Mouse (Mus musculus) heart, postnatal 0 days (tissue): Measurements from ENCODE around the gene Fbrsl1. TPM values are rescaled to one million over a fixed set of nuclear protein-coding genes. Genes with fewer than 3 reads are reported as not detected.

ENCODE experiments used
- ATAC-seq: fragments of 200-750 bp; cut with Nextera tagmentation; 2 replicates; pipeline ENCODE4 v1.8.0; 2017; ENCODE audit warnings: low read depth, moderate number of reproducible peaks, moderate library complexity; ENCODE audit not compliant: insufficient read depth
- DNase-seq: peaks from one replicate; pipeline ENCODE4 v3.0.0-alpha.2; 2016; ENCODE audit warnings: low spot score
- H3K27ac ChIP-seq: fragments of 300-500 bp; sonication (generic); 2 replicates; pipeline ENCODE4 v1.5.1; 2014; ENCODE audit warnings: low read depth, mild to moderate bottlenecking
- H3K27me3 ChIP-seq: fragments of 300-500 bp; sonication (generic); 2 replicates; pipeline ENCODE4 v1.6.1; 2014; ENCODE audit warnings: low read length, mixed read lengths; ENCODE audit not compliant: control insufficient read depth, insufficient read depth
- H3K36me3 ChIP-seq: fragments of 300-500 bp; sonication (generic); replicated peaks from 2 replicates; pipeline ENCODE4 v1.6.1; 2014; ENCODE audit warnings: low read length, mixed read lengths; ENCODE audit not compliant: control insufficient read depth, insufficient read depth
- H3K4me1 ChIP-seq: fragments of 300-500 bp; sonication (generic); 2 replicates; pipeline ENCODE4 v1.6.1; 2014; ENCODE audit warnings: antibody characterized with exemption; ENCODE audit not compliant: control insufficient read depth, insufficient read depth
- H3K4me2 ChIP-seq: fragments of 300-500 bp; sonication (generic); 2 replicates; pipeline ENCODE4 v1.6.1; 2014; ENCODE audit warnings: low read depth, mild to moderate bottlenecking, low read length, moderate library complexity
- H3K4me3 ChIP-seq: fragments of 300-500 bp; sonication (generic); 2 replicates; pipeline ENCODE4 v1.5.1; 2014; ENCODE audit warnings: low read depth, low read length
- H3K9ac ChIP-seq: fragments of 300-500 bp; sonication (generic); replicated peaks from 2 replicates; pipeline ENCODE4 v1.6.1; 2014; ENCODE audit warnings: low read depth, low read length, mixed read lengths
- H3K9me3 ChIP-seq: fragments of 300-500 bp; sonication (generic); replicated peaks from 2 replicates; pipeline ENCODE4 v1.6.1; 2016; ENCODE audit warnings: low read length; ENCODE audit not compliant: control insufficient read depth
- CTCF ChIP-seq: IDR thresholded peaks from 2 replicates; pipeline ENCODE4 v1.5.1; 2016; ENCODE audit warnings: antibody characterized with exemption, control low read depth, low read depth
- EP300 ChIP-seq: IDR thresholded peaks from 2 replicates; pipeline ENCODE4 v1.6.1; 2016; ENCODE audit warnings: antibody characterized with exemption, low read depth
- WGBS: fragments of 180-500 bp; shearing (Covaris S2); extraction: QIAGEN DNeasy Blood & Tissue Kit; methylation state at CpG from one replicate; pipeline ENCODE4 v1.1.7; 2014; 5-methylcytosine and 5-hydroxymethylcytosine counted together
- polyA plus RNA-seq: library from polyadenylated mRNA; unstranded; fragments of >200 nt; fragmentation: Nextera tagmentation; extraction: Ambion mirVana; gene quantifications from 2 replicates; pipeline ENCODE4 v1.2.1, GENCODE M21; 2015
- total RNA-seq: library from RNA; depleted of rRNA; stranded (reverse); fragments of >200 nt; gene quantifications from 2 replicates; pipeline ENCODE4 v1.2.3, GENCODE M21; 2014; ENCODE audit warnings: low replicate concordance

Gene Fbrsl1
- total and polyA plus RNA-seq, 2 experiments from 2014 or later: 7.6 to 19.2 TPM

- WGBS: 21% methylated on average over 4 of the region's 4 CpGs
- ATAC-seq: no peak
- Histone ChIP-seq H3K4me2 (no peak overlapping the region), H3K27me3 (0 out of 2 replicates have a peak, but pooled peaks cover 3% of the 10 kb centered on the region), H3K4me3 (no peak overlapping the region), H3K9me3 (no peaks in the 10 kb centered on the region), H3K9ac (no peak overlapping the region), H3K4me1 (no peaks in the 10 kb centered on the region), H3K36me3 (no peaks in the 10 kb centered on the region), H3K27ac (no peak overlapping the region)
- DNase-seq: no peak
- TF ChIP-seq EP300: no peak
- TF ChIP-seq CTCF: no peak
Measured at GRCm38 (mm10) chr5:110489639-110490038, 41.3 kb upstream of the Fbrsl1 start.

- Histone ChIP-seq H3K9ac (no peak overlapping the region), H3K4me3 (no peak overlapping the region), H3K27me3 (0 out of 2 replicates have a peak, but pooled peaks cover 12% of the 10 kb centered on the region), H3K4me2 (no peak overlapping the region), H3K36me3 (no peaks in the 10 kb centered on the region), H3K27ac (no peak overlapping the region), H3K9me3 (no peaks in the 10 kb centered on the region), H3K4me1 (no peaks in the 10 kb centered on the region)
- TF ChIP-seq EP300 (no peak), CTCF (no peak)
- DNase-seq (no peak), ATAC-seq (no peak)
- WGBS: 8% methylated on average over 1 of the region's 1 CpGs
Measured at GRCm38 (mm10) chr5:110487943-110488342, 39.6 kb upstream of the Fbrsl1 start.

GRCm38 (mm10) chr5:110486674-110487334, 38.5 kb upstream of the Fbrsl1 start:
- no peaks in the 10 kb centered on the region for H3K4me1 ChIP-seq
- no peaks in the 10 kb centered on the region for H3K36me3 ChIP-seq
- H3K9me3 ChIP-seq: no peaks in the 10 kb centered on the region
- ATAC-seq: no peak
- no peak for DNase-seq
- 55% methylated on average over 5 of the region's 5 CpGs for WGBS
- H3K9ac ChIP-seq: no peak overlapping the region
- no peak overlapping the region for H3K4me3 ChIP-seq
- no peak overlapping the region for H3K4me2 ChIP-seq
- H3K27me3 ChIP-seq: peaks cover 22% of the 10 kb centered on the region
- H3K27ac ChIP-seq: no peak overlapping the region
- no peak for TF ChIP-seq EP300
- TF ChIP-seq CTCF: no peak

GRCm38 (mm10) chr5:110484711-110485110, 36.4 kb upstream of the Fbrsl1 start:
- no peak overlapping the region for H3K4me2 ChIP-seq
- H3K36me3 ChIP-seq: no peaks in the 10 kb centered on the region
- no peaks in the 10 kb centered on the region for H3K4me1 ChIP-seq
- ATAC-seq: no peak
- H3K27me3 ChIP-seq: peaks cover 37% of the 10 kb centered on the region
- WGBS: 51% methylated on average over 3 of the region's 3 CpGs
- H3K4me3 ChIP-seq: no peak overlapping the region
- H3K9ac ChIP-seq: no peak overlapping the region
- DNase-seq: no peak
- H3K9me3 ChIP-seq: no peaks in the 10 kb centered on the region
- no peak overlapping the region for H3K27ac ChIP-seq
- no peak for TF ChIP-seq CTCF
- no peak for TF ChIP-seq EP300

GRCm38 (mm10) chr5:110479228-110479627, 30.9 kb upstream of the Fbrsl1 start:
- ATAC-seq (no peak; the same call in 1 of the 2 replicates), DNase-seq (peak; percentile 51)
- 53% methylated on average over 8 of the region's 8 CpGs for WGBS
- peak; percentile 53; the same call in 1 of the 2 replicates for TF ChIP-seq EP300
- no peak for TF ChIP-seq CTCF
- Histone ChIP-seq H3K4me2 (no peak overlapping the region), H3K9me3 (no peaks in the 10 kb centered on the region), H3K4me3 (no peak overlapping the region), H3K9ac (no peak overlapping the region), H3K27me3 (peaks cover 36% of the 10 kb centered on the region), H3K36me3 (no peaks in the 10 kb centered on the region), H3K27ac (no peak overlapping the region), H3K4me1 (no peaks in the 10 kb centered on the region)

- Histone ChIP-seq H3K27me3 (0 out of 2 replicates have a peak, but pooled peaks cover 6% of the 10 kb centered on the region), H3K9ac (no peak overlapping the region), H3K4me3 (no peak overlapping the region), H3K4me2 (no peak overlapping the region), H3K36me3 (no peaks in the 10 kb centered on the region), H3K4me1 (no peaks in the 10 kb centered on the region), H3K9me3 (no peaks in the 10 kb centered on the region), H3K27ac (no peak overlapping the region)
- 59% methylated on average over 11 of the region's 11 CpGs for WGBS
- no peak for DNase-seq
- TF ChIP-seq EP300 (no peak), CTCF (no peak)
- no peak for ATAC-seq
Measured at GRCm38 (mm10) chr5:110474156-110474555, 25.9 kb upstream of the Fbrsl1 start.
